ENCODE assay signal across 13 mouse cellular contexts in genomic region chr15:103333081-103333615, GRCm38 (mm10). TPM values are rescaled to one million over a fixed set of nuclear protein-coding genes. Genes with fewer than 3 reads are reported as not detected.
A peak's percentile ranks its signal among the peaks of the same experiment; 100 is the strongest.
DNase-seq lines count a peak whose midpoint lies in the region; ATAC-seq and TF ChIP-seq lines count a peak whose summit lies in the region.
"Had no signal": no experiment of that assay in that cellular context is flagged by ENCODE, and none has a peak within 500 bp of the region (broad histone marks: within the 10 kb centered on the region; RNA-seq: fewer than 3 reads in every experiment).

No protein-coding gene starts in this region.

- TF ChIP-seq EP300 in CH12.LX (IDR thresholded peaks at IDR 0.05; ENCODE audit: low read length) = no peak

- no peak for TF ChIP-seq POLR2A in CH12.LX (IDR thresholded peaks at IDR 0.05; ENCODE audit: low read depth, low read length)

- H3K4me1 ChIP-seq in hindbrain, embryonic 10.5 days (replicated peaks) = peaks cover 63% of the 10 kb centered on the region
- peaks cover 27% of the 10 kb centered on the region for H3K4me1 ChIP-seq in hindbrain, embryonic 12.5 days
- H3K4me1 ChIP-seq in CH12.LX (ENCODE audit: control insufficient read depth in 1 of 2, insufficient read depth in 2 of 2) = peaks cover 15 to 69% of the 10 kb centered on the region in 2 experiments
- peaks cover 52% of the 10 kb centered on the region for H3K4me1 ChIP-seq in embryonic facial prominence, embryonic 15.5 days
- H3K4me1 ChIP-seq in intestine, postnatal 0 days (replicated peaks; ENCODE audit: control insufficient read depth, insufficient read depth, low read length) = no peaks in the 10 kb centered on the region

- no peak for DNase-seq in hindbrain, embryonic 10.5 days (ENCODE audit: low spot score)
- DNase-seq in CH12.LX (ENCODE audit: extremely low read depth) = peak; percentile 68
- DNase-seq in embryo, embryonic 10 days (ENCODE audit: low spot score) = no peak
- DNase-seq in gastrocnemius, postnatal 14 days = no peak
- DNase-seq: cerebellum, postnatal 36 days; layer of hippocampus, postnatal 36 days had no signal

- dilution Hi-C loops in CH12.LX (cut with MboI; ENCODE audit: extremely low pct_ligation_motif_present, extremely low pct_unique_long_range_greater_than_20kb, low sequenced_read_pairs) = no loop called here

- no peak for TF ChIP-seq RAD21 in CH12.LX (IDR thresholded peaks at IDR 0.05; ENCODE audit: low read depth, low read length)

- no peak overlapping the region for H3K9ac ChIP-seq in hindbrain, embryonic 12.5 days
- H3K9ac ChIP-seq in CH12.LX (ENCODE audit: insufficient read depth, low read depth) = peak overlapping the region; percentile 31; the same call in 1 of the 2 replicates
- H3K9ac ChIP-seq in embryonic facial prominence, embryonic 15.5 days = no peak overlapping the region
- no peak overlapping the region for H3K9ac ChIP-seq in intestine, postnatal 0 days (ENCODE audit: low read depth, low read length)

- H3K9me3 ChIP-seq in hindbrain, embryonic 10.5 days = no peaks in the 10 kb centered on the region
- H3K9me3 ChIP-seq in hindbrain, embryonic 12.5 days (replicated peaks) = no peaks in the 10 kb centered on the region
- H3K9me3 ChIP-seq in CH12.LX (replicated peaks; ENCODE audit: low read length) = no peaks in the 10 kb centered on the region
- no peaks in the 10 kb centered on the region for H3K9me3 ChIP-seq in embryonic facial prominence, embryonic 15.5 days (replicated peaks)
- no peaks in the 10 kb centered on the region for H3K9me3 ChIP-seq in intestine, postnatal 0 days (ENCODE audit: control insufficient read depth)

- WGBS in hindbrain, embryonic 10.5 days = 63% methylated on average over 5 of the region's 5 CpGs
- WGBS in hindbrain, embryonic 12.5 days = 60% methylated on average over 5 of the region's 5 CpGs
- 49% methylated on average over 5 of the region's 5 CpGs for WGBS in embryonic facial prominence, embryonic 15.5 days
- 74% methylated on average over 5 of the region's 5 CpGs for WGBS in intestine, postnatal 0 days

- no peaks in the 10 kb centered on the region for H3K79me2 ChIP-seq in CH12.LX (replicated peaks; ENCODE audit: control insufficient read depth, extremely low read depth, insufficient read depth, poor library complexity, severe bottlenecking)

- TF ChIP-seq CTCF in CH12.LX (conservative IDR thresholded peaks at IDR 0.05 in 1 of 2, IDR thresholded peaks at IDR 0.05 in 1 of 2; ENCODE audit: low read depth in 2 of 2, low read length in 2 of 2) = no peak
- TF ChIP-seq CTCF in intestine, postnatal 0 days (IDR thresholded peaks at IDR 0.05; ENCODE audit: low read depth) = no peak

- peak overlapping the region; percentile 84 for H3K27ac ChIP-seq in hindbrain, embryonic 10.5 days
- H3K27ac ChIP-seq in hindbrain, embryonic 12.5 days = no peak overlapping the region
- peak overlapping the region; percentile 25 for H3K27ac ChIP-seq in CH12.LX (ENCODE audit: insufficient read depth, low read depth)
- H3K27ac ChIP-seq in embryonic facial prominence, embryonic 15.5 days (replicated peaks) = peak overlapping the region; percentile 41; the same call in 1 of the 2 replicates
- no peak overlapping the region for H3K27ac ChIP-seq in intestine, postnatal 0 days (ENCODE audit: low read depth, low read length)

- intact Hi-C loops in gastrocnemius, postnatal 14 days (cut with DNase I; ENCODE audit: low total_unique reads) = no loop called here

- no peaks in the 10 kb centered on the region for H3K36me3 ChIP-seq in hindbrain, embryonic 10.5 days
- no peaks in the 10 kb centered on the region for H3K36me3 ChIP-seq in hindbrain, embryonic 12.5 days
- H3K36me3 ChIP-seq in CH12.LX (replicated peaks in 1 of 2; ENCODE audit: control insufficient read depth in 1 of 2, insufficient read depth in 1 of 2, low read length in 1 of 2) = peaks cover 0 to 10% of the 10 kb centered on the region in 2 experiments
- H3K36me3 ChIP-seq in embryonic facial prominence, embryonic 15.5 days = no peaks in the 10 kb centered on the region
- H3K36me3 ChIP-seq in intestine, postnatal 0 days (ENCODE audit: control insufficient read depth, insufficient read depth) = no peaks in the 10 kb centered on the region

- in situ Hi-C loops in CH12.LX (cut with MboI; ENCODE audit: low pct_ligation_motif_present, low pct_unique_long_range_greater_than_20kb, low sequenced_read_pairs) = no loop called here

- H3K27me3 ChIP-seq in hindbrain, embryonic 10.5 days (ENCODE audit: insufficient read depth, poor library complexity, severe bottlenecking) = peaks cover 17% of the 10 kb centered on the region
- peaks cover 3% of the 10 kb centered on the region for H3K27me3 ChIP-seq in hindbrain, embryonic 12.5 days
- H3K27me3 ChIP-seq in CH12.LX (replicated peaks) = no peaks in the 10 kb centered on the region
- H3K27me3 ChIP-seq in embryonic facial prominence, embryonic 15.5 days = no peaks in the 10 kb centered on the region
- H3K27me3 ChIP-seq in intestine, postnatal 0 days (replicated peaks; ENCODE audit: control insufficient read depth, insufficient read depth, low read length) = no peaks in the 10 kb centered on the region; the same call in 1 of the 2 replicates

- ATAC-seq in hindbrain, embryonic 12.5 days (ENCODE audit: low FRiP score) = no peak
- ATAC-seq in embryonic facial prominence, embryonic 15.5 days (ENCODE audit: insufficient number of reproducible peaks, low FRiP score, low TSS enrichment, low read depth) = no peak
- peak; percentile 74 for ATAC-seq in megakaryocyte progenitor cell, adult 5-6 weeks (replicated peaks; ENCODE audit: poor library complexity)
- no peak for ATAC-seq in intestine, postnatal 0 days
- ATAC-seq: activated CD4-positive, CD25-positive, alpha-beta regulatory T cell, adult 4 months; inflammation-experienced regulatory T-cells, adult 6 months had no signal

- H3K4me3 ChIP-seq in hindbrain, embryonic 10.5 days = peak overlapping the region; percentile 3; the same call in 1 of the 2 replicates
- no peak overlapping the region for H3K4me3 ChIP-seq in hindbrain, embryonic 12.5 days
- peak overlapping the region; percentile 21 to 59 (median 39) for H3K4me3 ChIP-seq in CH12.LX (replicated peaks in 1 of 3; ENCODE audit: low read depth in 2 of 3, low read length in 2 of 3, poor library complexity in 1 of 3)
- H3K4me3 ChIP-seq in embryonic facial prominence, embryonic 15.5 days (replicated peaks) = no peak overlapping the region
- no peak overlapping the region for H3K4me3 ChIP-seq in intestine, postnatal 0 days (ENCODE audit: low read depth, low read length)

- H3K4me2 ChIP-seq in hindbrain, embryonic 12.5 days (replicated peaks) = no peak overlapping the region
- H3K4me2 ChIP-seq in CH12.LX (ENCODE audit: insufficient read depth, low read depth, poor library complexity, severe bottlenecking) = peak overlapping the region; percentile 64
- H3K4me2 ChIP-seq in embryonic facial prominence, embryonic 15.5 days (replicated peaks) = no peak overlapping the region
- no peak overlapping the region for H3K4me2 ChIP-seq in intestine, postnatal 0 days (replicated peaks; ENCODE audit: low read depth)

TF ChIP-seq in CH12.LX, 34 proteins besides CTCF, POLR2A, EP300 and RAD21 (continues in another document):
- TF ChIP-seq MAFK (IDR thresholded peaks at IDR 0.05; ENCODE audit: insufficient replicate concordance, low read length) (no peak), RCOR1 (conservative IDR thresholded peaks at IDR 0.05; ENCODE audit: low read depth, low read length) (no peak), ZNF384 (IDR thresholded peaks at IDR 0.05; ENCODE audit: low read depth, low read length) (no peak), E2F4 (IDR thresholded peaks at IDR 0.05; ENCODE audit: insufficient replicate concordance, low read depth, low read length) (no peak), IRF4 (IDR thresholded peaks at IDR 0.05; ENCODE audit: low read depth, low read length) (no peak; the same call in 1 of the 2 replicates)

RNA-seq across cellular contexts. Expression of gene Zfp385a, which starts 6.7 kb away (rescaled TPM):
- polyA plus RNA-seq in hindbrain, embryonic 10.5 days (2016; fragmentation: Nextera tagmentation; extraction: Ambion mirVana) = 24.9 and 26.3 TPM in 2 replicates
- polyA plus RNA-seq in hindbrain, embryonic 12.5 days (2016; fragmentation: Nextera tagmentation; extraction: Ambion mirVana) = 20.5 and 23.8 TPM in 2 replicates
- total RNA-seq in CH12.LX (2012; rRNA removed) (2.7 and 3.1 TPM in 2 replicates), CH12.LX (2014; rRNA removed) (1.0 and 1.2 TPM in 2 replicates)
- 45.2 and 59.9 TPM in 2 replicates for polyA plus RNA-seq in CH12.LX (2012; ENCODE audit: insufficient read length, low read depth)
- 16.1 and 18.9 TPM in 2 replicates for polyA plus RNA-seq in embryonic facial prominence, embryonic 15.5 days (2015; fragmentation: Nextera tagmentation; extraction: Ambion mirVana)
- total RNA-seq in megakaryocyte progenitor cell, adult 5-6 weeks (2015) = 11.5 and 12.4 TPM in 2 replicates
- total RNA-seq in megakaryocyte progenitor cell, adult 5-6 weeks (2017) = 2.0 and 3.2 TPM in 2 replicates
- polyA plus RNA-seq in intestine, postnatal 0 days (2015; fragmentation: Nextera tagmentation; extraction: Ambion mirVana) = 2.9 and 3.1 TPM in 2 replicates
- 10 to 100 TPM; 31.3 to 32.1 TPM for total RNA-seq in gastrocnemius, postnatal 14 days (2021)
- polyA plus RNA-seq: activated CD4-positive, CD25-positive, alpha-beta regulatory T cell, adult 4 months; inflammation-experienced regulatory T-cells, adult 6 months had no signal

RNA-seq across cellular contexts. Expression of gene Gpr84, which starts 22.7 kb away (rescaled TPM):
- 0.31 and 0.36 TPM in 2 replicates for polyA plus RNA-seq in hindbrain, embryonic 10.5 days (2016; fragmentation: Nextera tagmentation; extraction: Ambion mirVana)
- polyA plus RNA-seq in hindbrain, embryonic 12.5 days (2016; fragmentation: Nextera tagmentation; extraction: Ambion mirVana) = 0.36 and 0.51 TPM in 2 replicates
- total RNA-seq in CH12.LX (2012; rRNA removed) (0.25 and 0.42 TPM in 2 replicates), CH12.LX (2014; rRNA removed) (0.26 and 0.66 TPM in 2 replicates)
- 0.79 and 1.4 TPM in 2 replicates for polyA plus RNA-seq in CH12.LX (2012; ENCODE audit: insufficient read length, low read depth)
- 0.50 and 0.73 TPM in 2 replicates for polyA plus RNA-seq in embryonic facial prominence, embryonic 15.5 days (2015; fragmentation: Nextera tagmentation; extraction: Ambion mirVana)
- 1.8 and 3.4 TPM in 2 replicates for total RNA-seq in megakaryocyte progenitor cell, adult 5-6 weeks (2015)
- 1.8 and 2.3 TPM in 2 replicates for total RNA-seq in megakaryocyte progenitor cell, adult 5-6 weeks (2017)
- polyA plus RNA-seq in intestine, postnatal 0 days (2015; fragmentation: Nextera tagmentation; extraction: Ambion mirVana) = not detected in 2 replicates
- not detected for total RNA-seq in gastrocnemius, postnatal 14 days (2021)
- total RNA-seq: gastrocnemius, adult 18-20 months had no signal
- polyA plus RNA-seq: activated CD4-positive, CD25-positive, alpha-beta regulatory T cell, adult 4 months; inflammation-experienced regulatory T-cells, adult 6 months had no signal

RNA-seq across cellular contexts. Expression of gene Itga5, which starts 33.4 kb away (rescaled TPM):
- 23.5 and 23.8 TPM in 2 replicates for polyA plus RNA-seq in hindbrain, embryonic 10.5 days (2016; fragmentation: Nextera tagmentation; extraction: Ambion mirVana)
- polyA plus RNA-seq in hindbrain, embryonic 12.5 days (2016; fragmentation: Nextera tagmentation; extraction: Ambion mirVana) = 26.8 and 27.0 TPM in 2 replicates
- total RNA-seq in CH12.LX (2012; rRNA removed) (0.17 and 0.21 TPM in 2 replicates), CH12.LX (2014; rRNA removed) (0.07 and 0.28 TPM in 2 replicates)
- 1.6 and 1.8 TPM in 2 replicates for polyA plus RNA-seq in CH12.LX (2012; ENCODE audit: insufficient read length, low read depth)
- polyA plus RNA-seq in embryonic facial prominence, embryonic 15.5 days (2015; fragmentation: Nextera tagmentation; extraction: Ambion mirVana) = 51.2 and 52.2 TPM in 2 replicates
- 16.4 and 17.3 TPM in 2 replicates for total RNA-seq in megakaryocyte progenitor cell, adult 5-6 weeks (2015)
- 8.4 and 10.5 TPM in 2 replicates for total RNA-seq in megakaryocyte progenitor cell, adult 5-6 weeks (2017)
- polyA plus RNA-seq in intestine, postnatal 0 days (2015; fragmentation: Nextera tagmentation; extraction: Ambion mirVana) = 25.0 and 25.8 TPM in 2 replicates
- 10 to 100 TPM; 22.5 to 25.7 TPM for total RNA-seq in gastrocnemius, postnatal 14 days (2021)

Comparison
In these comparisons a context has a peak if more than half of its experiments do, and no peak if none do; other contexts are left out.
1. H3K27ac ChIP-seq: peak in hindbrain, embryonic 10.5 days (single experiment), CH12.LX (single experiment) and embryonic facial prominence, embryonic 15.5 days (single experiment); none in hindbrain, embryonic 12.5 days (single experiment) and intestine, postnatal 0 days (single experiment).
2. H3K4me3 ChIP-seq: peak in hindbrain, embryonic 10.5 days (single experiment) and CH12.LX (3 of 3); none in hindbrain, embryonic 12.5 days (single experiment), embryonic facial prominence, embryonic 15.5 days (single experiment) and intestine, postnatal 0 days (single experiment).